Mouse (Mus musculus) layer of hippocampus, adult 9-10 months (tissue): ENCODE results near the gene Hes7.

ENCODE experiments used
- DNase-seq: peaks from one replicate; pipeline ENCODE4 v3.0.0; 2022; ENCODE audit warnings: low spot score

Hes7 gene

DNA sequence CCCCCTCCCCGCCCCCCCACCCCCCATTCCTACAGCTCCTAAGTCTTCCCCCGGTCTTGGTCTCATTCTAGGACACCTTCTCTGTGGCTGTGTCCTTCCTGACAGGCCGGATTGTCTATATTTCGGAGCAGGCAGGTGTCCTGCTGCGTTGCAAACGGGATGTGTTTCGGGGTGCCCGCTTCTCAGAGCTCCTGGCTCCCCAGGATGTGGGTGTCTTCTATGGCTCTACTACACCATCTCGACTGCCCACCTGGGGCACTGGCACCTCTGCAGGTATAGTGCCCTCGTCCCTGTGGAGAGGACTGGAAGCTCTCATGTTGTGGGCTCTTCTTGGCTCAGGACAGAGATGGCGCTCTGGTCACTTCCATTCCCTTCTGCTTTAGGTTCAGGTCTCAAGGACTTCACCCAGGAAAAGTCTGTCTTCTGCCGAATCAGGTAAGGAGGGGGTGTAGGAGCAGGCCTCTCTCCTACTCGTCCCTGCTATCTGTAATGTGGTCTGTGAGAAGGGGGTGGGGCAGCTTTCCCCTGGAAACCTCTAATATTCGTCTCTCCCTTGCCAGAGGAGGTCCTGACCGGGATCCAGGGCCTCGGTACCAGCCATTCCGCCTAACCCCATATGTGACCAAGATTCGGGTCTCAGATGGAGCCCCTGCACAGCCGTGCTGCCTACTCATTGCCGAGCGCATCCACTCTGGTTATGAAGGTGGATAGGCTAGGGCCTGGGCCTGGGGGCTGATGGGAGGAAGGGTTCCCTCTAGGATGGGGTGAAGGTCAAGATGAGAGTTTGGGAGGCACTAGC, 18.4 kb upstream of the Hes7 start:
- DNase-seq: no peak

DNA sequence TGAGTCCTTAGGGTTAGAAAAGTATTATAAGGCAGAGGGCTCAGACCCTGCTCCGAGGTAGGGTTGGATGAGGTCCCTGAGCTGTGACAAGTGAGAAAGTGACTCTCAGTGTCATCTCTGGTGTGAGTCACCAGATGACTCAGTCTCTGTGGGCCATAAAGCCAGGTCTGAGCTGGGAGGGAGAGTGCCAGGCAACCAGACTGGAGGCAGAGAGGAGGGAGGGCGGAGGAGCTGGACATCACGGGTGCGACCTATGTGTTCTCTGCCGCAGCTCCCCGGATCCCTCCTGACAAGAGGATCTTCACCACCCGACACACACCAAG, 17.8 kb upstream of the Hes7 start:
- DNase-seq: no peak

DNA sequence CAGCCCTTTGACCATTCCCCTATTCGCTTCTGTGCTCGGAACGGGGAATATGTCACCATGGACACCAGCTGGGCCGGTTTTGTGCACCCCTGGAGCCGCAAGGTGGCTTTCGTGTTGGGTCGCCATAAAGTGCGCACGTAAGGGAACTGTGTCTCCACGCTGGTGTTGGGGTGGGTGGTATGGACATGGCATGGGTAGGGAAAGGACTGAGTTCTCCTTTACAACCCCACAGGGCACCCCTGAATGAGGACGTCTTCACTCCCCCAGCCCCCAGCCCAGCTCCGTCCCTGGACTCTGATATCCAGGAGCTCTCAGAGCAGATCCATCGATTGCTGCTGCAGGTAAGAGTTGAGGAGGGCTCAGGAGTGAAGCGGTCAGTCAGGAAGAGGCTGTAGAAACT, 17.1 kb upstream of the Hes7 start:
- no peak for DNase-seq

DNA sequence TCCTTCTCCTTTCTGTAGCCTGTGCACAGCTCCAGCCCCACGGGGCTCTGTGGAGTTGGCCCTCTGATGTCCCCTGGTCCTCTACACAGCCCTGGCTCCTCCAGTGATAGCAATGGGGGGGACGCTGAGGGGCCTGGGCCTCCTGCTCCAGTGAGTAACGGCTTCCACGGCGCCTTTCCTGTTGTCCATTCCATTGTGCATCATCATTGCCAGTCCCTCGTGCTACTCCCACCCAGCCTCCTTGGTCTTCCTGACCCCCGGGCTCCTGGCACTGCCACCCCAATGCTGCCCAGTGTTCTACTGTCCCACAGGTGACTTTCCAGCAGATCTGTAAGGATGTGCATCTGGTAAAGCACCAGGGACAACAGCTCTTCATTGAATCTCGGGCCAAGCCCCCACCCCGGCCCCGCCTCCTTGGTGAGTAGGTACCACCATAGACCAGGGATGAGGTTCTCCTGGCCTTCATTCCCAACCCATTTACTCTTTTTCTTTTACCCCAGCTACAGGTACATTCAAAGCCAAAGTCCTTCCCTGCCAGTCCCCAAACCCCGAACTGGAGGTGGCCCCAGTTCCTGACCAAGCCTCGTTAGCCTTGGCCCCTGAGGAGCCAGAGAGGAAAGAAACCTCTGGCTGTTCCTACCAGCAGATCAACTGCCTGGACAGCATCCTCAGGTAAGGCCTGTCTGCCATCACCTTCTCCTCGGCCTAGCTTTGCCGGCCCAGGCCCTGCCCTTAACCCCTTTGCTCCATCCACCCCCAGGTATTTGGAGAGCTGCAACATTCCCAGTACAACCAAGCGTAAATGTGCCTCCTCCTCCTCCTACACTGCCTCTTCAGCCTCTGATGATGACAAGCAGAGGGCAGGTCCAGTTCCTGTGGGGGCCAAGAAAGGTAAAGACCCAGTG, 16.4 kb upstream of the Hes7 start:
- DNase-seq: no peak

DNA sequence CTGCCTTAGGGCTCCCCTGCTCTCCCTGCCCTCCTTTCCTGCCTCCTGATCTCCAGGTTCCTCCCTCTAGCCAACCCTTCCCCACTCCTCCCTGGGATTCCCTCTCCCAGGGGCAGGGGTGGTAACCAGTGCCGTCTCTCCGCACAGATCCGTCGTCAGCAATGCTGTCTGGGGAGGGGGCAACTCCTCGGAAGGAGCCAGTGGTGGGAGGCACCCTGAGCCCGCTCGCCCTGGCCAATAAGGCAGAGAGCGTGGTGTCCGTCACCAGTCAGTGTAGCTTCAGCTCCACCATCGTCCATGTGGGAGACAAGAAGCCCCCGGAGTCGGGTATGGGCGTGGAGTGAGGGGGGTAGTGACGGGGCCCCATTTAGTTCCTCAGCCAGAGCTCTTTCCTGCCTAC, 15.7 kb upstream of the Hes7 start:
- DNase-seq: no peak

DNA sequence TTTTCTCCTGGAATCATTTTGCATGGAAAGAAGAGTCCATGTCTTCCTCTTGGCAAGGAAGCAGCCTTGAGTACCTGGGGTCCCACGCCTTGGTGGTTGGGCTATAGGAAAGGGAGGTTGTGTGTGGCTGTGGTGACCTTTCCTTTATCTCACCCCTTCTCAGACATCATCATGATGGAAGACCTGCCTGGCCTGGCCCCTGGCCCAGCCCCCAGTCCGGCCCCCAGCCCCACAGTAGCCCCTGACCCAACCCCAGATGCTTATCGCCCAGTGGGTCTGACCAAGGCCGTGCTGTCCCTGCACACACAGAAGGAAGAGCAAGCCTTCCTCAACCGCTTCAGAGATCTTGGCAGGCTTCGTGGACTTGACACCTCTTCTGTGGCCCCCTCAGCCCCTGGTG, 15.0 kb upstream of the Hes7 start:
- no peak for DNase-seq

DNA sequence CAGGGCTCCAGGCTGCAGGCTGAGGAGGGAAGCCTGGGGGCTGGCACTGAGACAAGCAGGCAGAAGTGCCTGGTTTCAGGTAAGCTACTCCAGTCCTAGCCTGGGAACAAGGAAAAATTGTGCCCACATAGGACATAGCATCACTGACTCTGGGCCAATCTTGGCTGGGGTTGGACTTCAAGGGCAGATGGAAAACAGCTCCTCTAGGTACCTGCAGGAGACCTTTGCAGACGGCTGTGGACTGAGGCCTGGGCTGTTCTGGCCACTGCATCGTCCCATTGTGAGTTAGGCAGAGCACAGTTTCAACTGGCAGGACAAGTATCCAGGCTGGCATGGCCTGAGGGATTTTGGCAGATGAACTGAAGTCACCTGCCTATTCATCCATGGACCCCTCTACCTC, 14.4 kb upstream of the Hes7 start:
- no peak for DNase-seq

DNA sequence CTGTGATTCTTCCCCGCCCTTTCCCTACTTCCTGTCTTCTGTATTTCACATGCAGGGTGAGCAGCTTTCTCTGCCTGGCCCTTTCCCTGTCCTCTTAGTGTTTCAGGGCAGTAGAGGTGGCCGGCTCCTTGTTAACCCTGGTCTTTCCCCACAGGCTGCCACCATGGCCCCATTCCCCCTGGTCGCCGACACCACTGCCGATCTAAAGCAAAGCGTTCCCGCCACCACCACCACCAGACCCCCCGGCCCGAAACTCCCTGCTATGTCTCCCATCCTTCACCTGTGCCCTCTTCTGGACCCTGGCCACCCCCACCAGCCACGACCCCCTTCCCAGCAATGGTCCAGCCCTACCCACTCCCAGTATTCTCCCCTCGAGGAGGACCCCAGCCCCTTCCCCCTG, 13.9 kb upstream of the Hes7 start:
- DNase-seq: no peak

DNA sequence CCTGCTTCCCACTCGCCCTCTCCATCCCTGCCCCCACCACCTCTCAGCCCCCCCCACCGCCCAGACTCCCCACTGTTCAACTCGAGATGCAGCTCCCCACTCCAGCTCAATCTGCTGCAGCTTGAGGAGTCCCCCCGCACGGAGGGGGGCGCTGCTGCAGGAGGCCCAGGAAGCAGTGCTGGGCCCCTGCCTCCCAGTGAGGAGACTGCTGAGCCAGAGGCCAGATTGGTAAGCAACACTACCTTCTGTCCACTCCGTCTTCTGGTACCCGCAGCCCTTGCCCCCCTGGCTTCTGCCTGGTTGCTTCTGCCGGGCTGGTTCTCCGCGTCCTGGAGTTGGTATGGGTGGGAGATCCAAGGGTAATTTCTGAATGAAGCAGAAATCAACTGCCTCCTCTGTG, 13.4 kb upstream of the Hes7 start:
- no peak for DNase-seq

DNA sequence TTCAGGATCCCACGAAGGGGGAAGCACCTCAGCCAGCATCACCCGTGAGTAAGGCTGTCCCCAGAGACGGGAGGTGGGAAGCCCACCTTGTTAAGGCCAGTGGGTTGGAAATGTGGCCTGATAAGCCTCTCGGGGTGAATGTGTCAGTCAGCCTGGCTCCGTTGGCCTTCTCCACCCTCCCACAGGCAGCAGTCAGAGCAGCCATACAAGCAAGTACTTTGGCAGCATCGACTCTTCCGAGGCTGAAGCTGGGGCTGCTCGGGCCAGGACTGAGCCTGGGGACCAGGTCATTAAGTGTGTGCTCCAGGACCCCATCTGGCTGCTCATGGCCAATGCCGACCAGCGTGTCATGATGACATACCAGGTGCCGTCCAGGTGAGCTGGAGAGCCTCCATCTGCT, 12.5 kb upstream of the Hes7 start:
- no peak for DNase-seq

DNA sequence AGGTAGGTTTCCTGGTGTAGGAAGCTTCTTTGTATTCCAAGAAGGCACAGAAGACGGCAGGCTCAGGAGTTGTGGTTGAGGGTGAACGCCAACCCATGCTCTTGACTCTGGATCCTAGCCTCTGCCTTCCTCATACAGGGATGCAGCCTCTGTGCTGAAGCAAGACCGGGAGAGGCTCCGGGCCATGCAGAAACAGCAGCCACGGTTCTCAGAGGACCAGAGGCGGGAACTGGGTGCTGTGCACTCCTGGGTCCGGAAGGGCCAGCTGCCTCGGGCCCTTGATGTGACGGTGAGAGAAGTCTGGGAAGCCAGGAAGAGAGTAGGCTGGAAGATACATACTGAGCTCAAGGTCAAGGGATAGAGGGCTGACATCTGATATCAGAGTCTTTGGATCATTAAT, 12.0 kb upstream of the Hes7 start:
- no peak for DNase-seq

DNA sequence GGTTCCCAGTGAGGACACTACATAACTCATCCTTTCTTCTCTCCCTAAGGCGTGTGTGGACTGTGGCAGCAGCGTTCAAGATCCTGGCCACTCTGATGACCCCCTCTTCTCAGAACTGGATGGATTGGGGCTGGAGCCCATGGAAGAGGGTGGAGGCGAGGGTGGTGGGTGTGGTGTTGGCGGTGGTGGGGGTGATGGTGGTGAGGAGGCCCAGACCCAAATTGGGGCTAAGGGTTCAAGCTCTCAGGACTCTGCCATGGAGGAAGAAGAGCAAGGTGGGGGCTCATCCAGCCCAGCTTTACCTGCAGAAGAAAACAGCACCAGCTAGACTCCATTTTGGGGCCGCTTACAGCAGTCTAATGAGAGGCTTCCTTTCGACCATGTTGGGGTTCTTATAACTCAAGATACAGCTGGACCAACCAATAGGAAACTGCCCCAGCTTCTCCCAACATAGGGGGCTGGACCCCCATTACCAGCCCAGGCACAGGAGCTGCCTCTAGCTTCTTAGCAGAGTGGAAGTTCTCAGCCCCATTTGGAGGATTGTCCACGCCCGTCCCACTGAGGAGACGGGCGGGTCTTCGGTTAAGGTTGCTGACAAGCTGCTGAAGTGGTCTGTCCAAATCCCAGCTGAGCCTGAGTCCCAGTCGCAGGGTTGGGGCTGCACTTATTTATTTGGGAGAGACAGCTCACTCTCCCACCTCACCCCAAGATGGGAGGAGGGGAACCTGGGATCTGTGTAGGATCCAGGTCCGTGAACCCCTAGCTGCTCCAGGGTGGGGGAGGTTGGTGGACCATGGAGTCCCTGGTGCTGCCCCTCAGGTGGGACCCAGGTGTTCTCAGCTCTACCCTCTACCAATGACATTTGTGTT, 10.9 kb upstream of the Hes7 start:
- DNase-seq: no peak

DNA sequence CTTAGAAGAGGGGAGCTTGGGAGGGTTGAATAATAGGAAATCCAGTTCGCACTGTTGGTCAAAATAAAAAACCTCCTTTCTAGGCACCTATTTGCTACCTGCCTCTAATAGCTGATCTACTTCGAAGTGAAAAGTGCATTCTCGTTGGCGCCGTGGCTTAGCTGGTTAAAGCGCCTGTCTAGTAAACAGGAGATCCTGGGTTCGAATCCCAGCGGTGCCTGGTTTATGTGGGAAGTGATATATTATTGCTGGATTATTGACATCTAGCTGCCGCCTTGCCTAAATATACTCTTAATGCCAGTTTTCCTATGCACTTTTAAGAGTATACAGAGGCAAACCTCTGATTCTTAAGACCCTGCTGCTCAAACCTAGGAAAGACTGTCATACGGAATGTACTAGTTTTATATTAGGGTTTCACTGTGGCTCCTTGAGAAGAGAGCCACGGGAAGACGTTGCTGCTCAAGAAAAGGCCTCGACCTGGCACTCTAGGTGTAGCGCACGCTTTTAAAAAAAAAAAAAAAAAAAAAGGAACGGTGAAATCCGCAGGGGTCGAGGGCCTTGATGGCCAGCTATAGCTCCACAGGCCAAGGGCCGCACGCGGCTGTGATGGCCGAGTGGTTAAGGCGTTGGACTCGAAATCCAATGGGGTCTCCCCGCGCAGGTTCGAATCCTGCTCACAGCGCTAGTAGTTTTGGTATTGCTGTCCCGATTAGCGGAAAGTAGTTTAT, 9.7 kb upstream of the Hes7 start:
- peak; percentile 81 for DNase-seq

DNA sequence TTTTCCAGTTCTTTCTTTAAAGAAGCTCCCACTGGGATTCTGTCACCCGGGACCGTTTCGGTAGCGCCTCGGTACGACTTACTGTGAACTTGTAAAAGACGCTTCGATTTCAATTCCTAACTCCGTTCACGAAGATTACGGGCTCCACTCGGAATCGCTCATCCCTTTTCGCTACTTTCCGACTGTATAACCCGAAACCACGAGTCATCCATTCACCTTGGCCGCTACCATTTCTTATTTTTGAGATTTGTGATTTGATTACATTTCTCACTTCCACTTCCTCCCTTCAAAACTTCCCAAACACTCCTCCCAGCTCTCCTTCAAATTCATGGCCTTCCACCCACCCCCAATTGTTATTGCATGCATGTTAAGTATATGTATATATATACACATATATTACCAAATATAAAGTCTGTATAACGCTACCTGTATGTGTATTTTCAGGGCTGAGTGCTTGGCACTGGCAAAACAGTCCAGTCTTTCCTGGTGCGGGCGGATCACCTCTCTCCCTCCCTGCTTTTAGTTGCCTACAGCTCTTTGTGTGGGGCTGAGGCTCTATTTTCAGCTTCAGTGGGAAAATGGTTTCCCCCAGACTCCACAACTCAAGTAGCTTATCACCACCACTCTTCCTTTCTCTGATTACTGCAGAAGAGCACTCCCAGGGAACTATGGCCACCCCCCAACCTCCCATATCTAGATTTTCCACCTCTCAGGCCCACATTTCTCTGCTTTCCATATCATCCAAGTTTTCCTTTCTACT, 9.0 kb upstream of the Hes7 start:
- no peak for DNase-seq

DNA sequence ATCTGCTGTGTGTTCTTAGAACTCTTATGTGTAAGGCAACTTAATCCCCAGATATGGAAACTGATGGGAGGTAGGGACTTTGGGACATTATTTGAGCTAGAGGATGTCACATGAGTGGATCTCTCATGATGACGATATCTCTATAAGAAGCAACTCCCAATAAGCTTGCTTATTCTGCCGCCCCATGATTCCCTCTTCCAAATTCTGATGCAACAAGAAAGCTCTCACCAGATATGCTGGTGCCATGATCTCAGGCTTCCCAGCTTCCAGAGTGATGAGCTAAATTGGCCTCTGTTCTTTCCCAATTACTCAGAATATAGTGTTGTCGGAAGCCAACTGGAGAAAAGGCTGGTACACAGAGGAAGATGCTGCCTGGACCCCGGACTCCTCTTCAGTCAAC, 8.3 kb upstream of the Hes7 start:
- DNase-seq: no peak

DNA sequence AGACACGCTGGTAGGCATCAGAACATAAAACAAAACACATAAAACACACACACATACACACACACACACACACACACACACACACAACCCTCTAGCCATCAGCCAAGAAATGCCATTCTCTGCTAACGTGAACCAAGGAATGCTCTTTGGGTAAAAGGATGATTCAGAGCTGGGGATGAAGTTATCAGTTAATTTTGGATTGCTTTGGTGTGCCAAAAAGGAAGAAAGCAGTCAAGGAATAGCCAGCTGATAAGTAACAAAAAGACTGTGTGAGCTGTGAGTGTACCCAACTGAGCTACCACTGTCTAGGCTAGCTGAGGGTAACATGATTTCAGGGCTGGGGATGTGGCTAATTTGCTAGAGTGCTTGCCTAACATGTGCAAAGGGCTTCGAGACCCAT, 6.2 kb upstream of the Hes7 start:
- no peak for DNase-seq

DNA sequence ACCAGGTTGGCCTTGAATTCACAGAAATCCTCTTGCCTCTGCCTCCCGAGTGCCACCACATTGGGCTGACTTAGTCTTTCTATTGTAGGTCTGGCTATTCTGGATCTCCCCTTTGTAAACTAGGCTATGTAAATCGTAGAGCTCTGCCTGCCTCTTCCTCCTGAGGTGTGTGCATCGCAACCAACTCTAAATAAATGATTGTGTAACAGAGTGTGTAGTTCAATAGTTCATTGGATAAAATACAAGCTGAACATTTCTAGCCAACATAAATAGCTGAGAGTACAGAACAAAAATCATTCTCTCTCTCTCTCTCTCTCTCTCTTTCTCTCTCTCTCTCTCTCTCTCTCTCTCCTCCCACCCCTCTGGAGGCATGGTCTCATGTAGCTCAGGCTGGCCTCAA, 5.6 kb upstream of the Hes7 start:
- DNase-seq: no peak

DNA sequence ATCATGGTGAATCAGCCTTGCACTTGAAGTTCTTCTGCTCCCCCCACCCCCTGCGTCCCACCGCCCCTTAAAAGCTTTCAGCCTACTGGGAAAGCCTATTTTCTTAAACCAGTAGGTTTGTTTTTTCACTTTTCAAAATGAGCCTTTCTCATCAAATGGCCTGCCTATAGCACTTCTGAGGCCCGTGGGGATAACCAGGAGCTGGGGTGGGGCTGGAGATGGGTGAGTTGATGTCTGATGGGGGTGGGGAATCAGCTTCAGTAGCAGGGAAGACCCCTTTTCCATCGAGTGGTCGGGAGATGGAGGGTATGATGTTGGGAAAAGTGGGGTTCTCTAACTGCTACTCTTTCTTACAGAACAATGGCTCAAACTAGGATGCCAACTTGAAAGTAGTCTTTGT, 3.4 kb upstream of the Hes7 start:
- DNase-seq: no peak

DNA sequence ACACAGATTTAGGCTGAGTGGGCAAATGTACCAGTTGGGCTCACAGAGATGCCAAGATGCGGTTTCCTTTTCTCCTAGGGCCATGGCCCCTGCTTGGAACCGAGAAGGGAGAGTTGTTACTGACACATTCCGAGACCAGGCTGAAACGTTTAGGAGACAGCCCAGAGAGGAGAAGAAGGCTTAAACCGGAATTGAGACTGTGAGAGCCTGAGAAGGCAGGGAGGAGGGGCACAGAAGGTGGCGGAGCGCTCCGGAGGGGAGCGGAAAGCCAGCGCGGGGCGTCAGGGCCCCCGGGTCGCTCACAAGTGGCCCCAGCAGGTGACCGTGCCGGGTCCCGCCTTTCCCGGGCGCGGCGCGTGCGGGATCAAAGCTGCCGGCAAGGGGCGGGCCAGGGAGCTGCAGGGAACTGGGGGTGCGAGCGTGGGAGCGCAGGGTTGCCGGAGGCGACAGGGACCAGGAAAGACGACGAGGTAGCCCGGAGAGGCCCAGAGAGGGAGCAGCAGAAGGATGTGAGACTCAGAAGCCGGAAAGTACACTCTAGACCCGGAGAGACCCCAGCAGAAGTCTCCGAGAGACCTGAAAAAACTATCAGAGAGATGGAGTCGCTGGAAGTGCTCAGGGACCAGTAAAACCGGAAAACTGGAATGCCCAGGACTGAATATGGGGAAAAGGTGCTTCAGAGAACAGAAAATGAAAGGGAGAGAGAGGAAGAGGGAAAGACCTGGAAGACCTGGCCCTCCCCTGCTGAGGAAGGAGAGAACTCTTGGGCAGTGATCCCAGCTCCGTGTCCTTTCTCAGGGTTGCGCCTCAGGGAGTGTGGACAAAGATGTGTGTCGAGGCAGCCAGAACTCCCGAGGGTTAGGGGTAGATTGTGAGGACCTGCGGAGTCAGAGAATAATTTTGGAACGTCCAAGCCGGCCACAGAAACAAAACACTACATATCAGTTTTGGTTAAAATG, 2.2 kb upstream of the Hes7 start:
- no peak for DNase-seq

DNA sequence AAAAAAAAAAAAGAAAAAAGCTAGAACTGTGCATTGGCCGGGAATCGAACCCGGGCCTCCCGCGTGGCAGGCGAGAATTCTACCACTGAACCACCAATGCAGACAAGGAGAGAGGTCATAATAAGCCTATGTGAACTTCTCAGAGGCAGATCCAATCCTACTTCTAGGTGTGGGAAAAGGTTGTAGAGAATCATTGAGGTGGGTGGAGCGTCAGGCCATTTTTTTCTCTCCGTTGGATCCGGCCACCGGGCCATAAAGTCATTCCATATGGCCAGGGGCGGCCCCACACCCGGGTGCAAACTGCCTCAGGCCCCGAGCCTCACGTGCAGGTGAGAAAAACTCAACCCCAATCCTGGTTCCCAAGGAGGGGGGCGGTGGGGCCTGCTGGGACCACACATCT, 1.4 kb upstream of the Hes7 start:
- DNase-seq: peak; percentile 89
